Mouse (Mus musculus): Measurements from ENCODE around the gene Cxcl17. TPM values are rescaled to one million over a fixed set of nuclear protein-coding genes. Genes with fewer than 3 reads are reported as not detected.
"Not testable (repeated sequence)": the region's sequence is repeated elsewhere in the genome, so short reads cannot be mapped to it uniquely, and the experiment has no call there.

Cxcl17 gene
- total RNA-seq (2014; rRNA removed) (not detected in 2 replicates), polyA plus RNA-seq (2012; rRNA removed) (not detected in 2 replicates)

- no peak within 1 kb of the TSS for H3K4me3 ChIP-seq (ENCODE audit: insufficient read depth, low read depth, low read length)
- H3K27me3 ChIP-seq (ENCODE audit: control insufficient read depth, insufficient read depth, low read length): no peaks in the 10 kb centered on the region
- no peak for TF ChIP-seq POLR2A (IDR thresholded peaks at IDR 0.05; ENCODE audit: extremely low read depth, insufficient read depth, low read length)
- no peak for TF ChIP-seq CTCF (IDR thresholded peaks at IDR 0.05; ENCODE audit: low read depth, low read length)
- no peaks in the 10 kb centered on the region for H3K36me3 ChIP-seq (ENCODE audit: control insufficient read depth, insufficient read depth, low read length)
- H3K79me2 ChIP-seq (ENCODE audit: control insufficient read depth, insufficient read depth, low read length): no peaks in the 10 kb centered on the region; the same call in 1 of the 2 replicates
- no peak for DNase-seq (ENCODE audit: extremely low read depth, low read depth, low spot score)
- 74% methylated on average over 7 of the region's 7 CpGs for WGBS
- H3K9ac ChIP-seq (ENCODE audit: low read depth, low read length): no peak within 1 kb of the TSS
- H3K4me1 ChIP-seq (ENCODE audit: control insufficient read depth, insufficient read depth, low read length): peaks cover 8% of the 10 kb centered on the region
- no peak within 1 kb of the TSS for H3K27ac ChIP-seq (replicated peaks; ENCODE audit: insufficient read depth, low read depth, low read length)
These were observed at the start of gene Cxcl17 for GRCm38 (mm10) chr7:25412833-25413441. Gene Cxcl17, minus strand, starts transcription at chr7:25412886.

- not testable (repeated sequence) for H3K9ac ChIP-seq (ENCODE audit: low read depth, low read length); H3K4me3 ChIP-seq (ENCODE audit: insufficient read depth, low read depth, low read length); DNase-seq (ENCODE audit: extremely low read depth, low read depth, low spot score); H3K79me2 ChIP-seq (ENCODE audit: control insufficient read depth, insufficient read depth, low read length); H3K27me3 ChIP-seq (ENCODE audit: control insufficient read depth, insufficient read depth, low read length)
- WGBS: no CpG with 5 or more reads among the region's 1 CpGs
- Histone ChIP-seq H3K27ac (replicated peaks; ENCODE audit: insufficient read depth, low read depth, low read length) (0 out of 2 replicates have a peak overlapping the region, but pooled peaks have one; percentile 24), H3K36me3 (ENCODE audit: control insufficient read depth, insufficient read depth, low read length) (peaks cover 13% of the 10 kb centered on the region), H3K4me1 (ENCODE audit: control insufficient read depth, insufficient read depth, low read length) (peaks cover 13% of the 10 kb centered on the region)
These were observed 49.3 kb upstream of the Cxcl17 start for GRCm38 (mm10) chr7:25462033-25462337.

- H3K27me3 ChIP-seq (ENCODE audit: control insufficient read depth, insufficient read depth, low read length); H3K9ac ChIP-seq (ENCODE audit: low read depth, low read length); H3K79me2 ChIP-seq (ENCODE audit: control insufficient read depth, insufficient read depth, low read length); H3K4me3 ChIP-seq (ENCODE audit: insufficient read depth, low read depth, low read length): not testable (repeated sequence)
- 28% methylated on average over 4 of the region's 5 CpGs for WGBS
- H3K27ac ChIP-seq (replicated peaks; ENCODE audit: insufficient read depth, low read depth, low read length): peak overlapping the region; percentile 40; the same call in 1 of the 2 replicates
- peaks cover 13% of the 10 kb centered on the region for H3K4me1 ChIP-seq (ENCODE audit: control insufficient read depth, insufficient read depth, low read length)
- H3K36me3 ChIP-seq (ENCODE audit: control insufficient read depth, insufficient read depth, low read length): peaks cover 13% of the 10 kb centered on the region
- DNase-seq (ENCODE audit: extremely low read depth, low read depth, low spot score): peak; percentile 67
These were observed 48.8 kb upstream of the Cxcl17 start for GRCm38 (mm10) chr7:25461336-25462032.

GRCm38 (mm10) chr7:25452103-25452502 is 39.4 kb upstream of the Cxcl17 start:
- TF ChIP-seq CTCF (IDR thresholded peaks at IDR 0.05; ENCODE audit: low read depth, low read length) (no peak), POLR2A (IDR thresholded peaks at IDR 0.05; ENCODE audit: extremely low read depth, insufficient read depth, low read length) (no peak)
- H3K36me3 ChIP-seq (ENCODE audit: control insufficient read depth, insufficient read depth, low read length): no peaks in the 10 kb centered on the region
- H3K4me3 ChIP-seq (ENCODE audit: insufficient read depth, low read depth, low read length): no peak overlapping the region
- H3K4me1 ChIP-seq (ENCODE audit: control insufficient read depth, insufficient read depth, low read length): peaks cover 11% of the 10 kb centered on the region
- DNase-seq (ENCODE audit: extremely low read depth, low read depth, low spot score): peak; percentile 43
- H3K9ac ChIP-seq (ENCODE audit: low read depth, low read length): no peak overlapping the region
- WGBS: 63% methylated on average over 3 of the region's 3 CpGs
- H3K27ac ChIP-seq (replicated peaks; ENCODE audit: insufficient read depth, low read depth, low read length): no peak overlapping the region
- no peaks in the 10 kb centered on the region for H3K27me3 ChIP-seq (ENCODE audit: control insufficient read depth, insufficient read depth, low read length)
- H3K79me2 ChIP-seq (ENCODE audit: control insufficient read depth, insufficient read depth, low read length): no peaks in the 10 kb centered on the region

GRCm38 (mm10) chr7:25449913-25450890 is 37.5 kb upstream of the Cxcl17 start:
- TF ChIP-seq CTCF (IDR thresholded peaks at IDR 0.05; ENCODE audit: low read depth, low read length): no peak
- no peak for TF ChIP-seq POLR2A (IDR thresholded peaks at IDR 0.05; ENCODE audit: extremely low read depth, insufficient read depth, low read length)
- Histone ChIP-seq H3K79me2 (ENCODE audit: control insufficient read depth, insufficient read depth, low read length) (no peaks in the 10 kb centered on the region), H3K27ac (replicated peaks; ENCODE audit: insufficient read depth, low read depth, low read length) (peak overlapping the region; percentile 86), H3K27me3 (ENCODE audit: control insufficient read depth, insufficient read depth, low read length) (no peaks in the 10 kb centered on the region), H3K4me3 (ENCODE audit: insufficient read depth, low read depth, low read length) (peak overlapping the region; percentile 38), H3K9ac (ENCODE audit: low read depth, low read length) (no peak overlapping the region), H3K4me1 (ENCODE audit: control insufficient read depth, insufficient read depth, low read length) (peaks cover 11% of the 10 kb centered on the region), H3K36me3 (ENCODE audit: control insufficient read depth, insufficient read depth, low read length) (no peaks in the 10 kb centered on the region)
- 7% methylated on average over 9 of the region's 9 CpGs for WGBS
- DNase-seq (ENCODE audit: extremely low read depth, low read depth, low spot score): peak; percentile 92
